Comparison of ENCODE assay signal across 12 mouse cellular contexts in genomic region chr8:108904288-108904971, GRCm38 (mm10).
DNase-seq lines count a peak whose midpoint lies in the region; ATAC-seq lines count a peak whose summit lies in the region.
"Had no signal": no experiment of that assay in that cellular context is flagged by ENCODE, and none has a peak within 500 bp of the region (broad histone marks: within the 10 kb centered on the region; RNA-seq: fewer than 3 reads in every experiment).

No protein-coding gene starts in this region.

- H3K9ac ChIP-seq in embryonic facial prominence, embryonic 12.5 days: no peak overlapping the region
- H3K9ac ChIP-seq in midbrain, embryonic 11.5 days (ENCODE audit: low read length): no peak overlapping the region
- no peak overlapping the region for H3K9ac ChIP-seq in hindbrain, embryonic 15.5 days
- no peak overlapping the region for H3K9ac ChIP-seq in stomach, embryonic 15.5 days
- no peak overlapping the region for H3K9ac ChIP-seq in kidney, embryonic 16.5 days (replicated peaks; ENCODE audit: low read length)
- H3K9ac ChIP-seq: heart, embryonic 15.5 days had no signal

- DNase-seq in embryonic facial prominence, embryonic 10.5 days (ENCODE audit: low spot score): no peak
- no peak for DNase-seq in midbrain, embryonic 10.5 days (ENCODE audit: low spot score)
- DNase-seq in midbrain, embryonic 11.5 days (ENCODE audit: low spot score, missing footprints): no peak
- DNase-seq in spleen, postnatal 36 days (ENCODE audit: low spot score in 2 of 2): no peak
- DNase-seq: adrenal gland, postnatal 25 days; cerebellum, postnatal 25 days; right cerebral cortex, postnatal 14 days had no signal

- H3K4me2 ChIP-seq in embryonic facial prominence, embryonic 12.5 days (replicated peaks): no peak overlapping the region
- no peak overlapping the region for H3K4me2 ChIP-seq in midbrain, embryonic 11.5 days
- no peak overlapping the region for H3K4me2 ChIP-seq in hindbrain, embryonic 15.5 days
- no peak overlapping the region for H3K4me2 ChIP-seq in stomach, embryonic 15.5 days
- no peak overlapping the region for H3K4me2 ChIP-seq in kidney, embryonic 16.5 days (replicated peaks; ENCODE audit: low read depth, low read length)
- H3K4me2 ChIP-seq: heart, embryonic 15.5 days had no signal

- no peak overlapping the region for H3K4me3 ChIP-seq in embryonic facial prominence, embryonic 12.5 days
- no peak overlapping the region for H3K4me3 ChIP-seq in embryonic facial prominence, embryonic 10.5 days
- H3K4me3 ChIP-seq in midbrain, embryonic 10.5 days: no peak overlapping the region
- no peak overlapping the region for H3K4me3 ChIP-seq in midbrain, embryonic 11.5 days (ENCODE audit: low read depth, low read length)
- H3K4me3 ChIP-seq in hindbrain, embryonic 15.5 days: no peak overlapping the region
- no peak overlapping the region for H3K4me3 ChIP-seq in stomach, embryonic 15.5 days (replicated peaks)
- H3K4me3 ChIP-seq in kidney, embryonic 16.5 days (ENCODE audit: low read length): no peak overlapping the region
- H3K4me3 ChIP-seq: heart, embryonic 15.5 days had no signal

- H3K36me3 ChIP-seq in embryonic facial prominence, embryonic 12.5 days: no peaks in the 10 kb centered on the region
- H3K36me3 ChIP-seq in embryonic facial prominence, embryonic 10.5 days (replicated peaks): peaks cover 17% of the 10 kb centered on the region; the same call in 1 of the 2 replicates
- H3K36me3 ChIP-seq in midbrain, embryonic 10.5 days: peaks cover 12% of the 10 kb centered on the region; the same call in 1 of the 2 replicates
- H3K36me3 ChIP-seq in midbrain, embryonic 11.5 days (ENCODE audit: control insufficient read depth, insufficient read depth, low read length): no peaks in the 10 kb centered on the region
- no peaks in the 10 kb centered on the region for H3K36me3 ChIP-seq in hindbrain, embryonic 15.5 days
- H3K36me3 ChIP-seq in stomach, embryonic 15.5 days: no peaks in the 10 kb centered on the region
- no peaks in the 10 kb centered on the region for H3K36me3 ChIP-seq in kidney, embryonic 16.5 days (ENCODE audit: insufficient read depth, low read length)
- H3K36me3 ChIP-seq: heart, embryonic 15.5 days had no signal

- no peaks in the 10 kb centered on the region for H3K27me3 ChIP-seq in embryonic facial prominence, embryonic 12.5 days
- peaks cover 25% of the 10 kb centered on the region; the same call in 1 of the 2 replicates for H3K27me3 ChIP-seq in embryonic facial prominence, embryonic 10.5 days (replicated peaks; ENCODE audit: low read depth, poor library complexity, severe bottlenecking)
- peaks cover 20% of the 10 kb centered on the region; the same call in 1 of the 2 replicates for H3K27me3 ChIP-seq in midbrain, embryonic 10.5 days (ENCODE audit: low read depth, poor library complexity, severe bottlenecking)
- H3K27me3 ChIP-seq in midbrain, embryonic 11.5 days (ENCODE audit: control insufficient read depth, insufficient read depth, low read length): no peaks in the 10 kb centered on the region
- no peaks in the 10 kb centered on the region for H3K27me3 ChIP-seq in hindbrain, embryonic 15.5 days
- no peaks in the 10 kb centered on the region for H3K27me3 ChIP-seq in stomach, embryonic 15.5 days (replicated peaks)
- no peaks in the 10 kb centered on the region for H3K27me3 ChIP-seq in kidney, embryonic 16.5 days (ENCODE audit: insufficient read depth, low read length)
- H3K27me3 ChIP-seq: heart, embryonic 15.5 days had no signal

- no peak for ATAC-seq in embryonic facial prominence, embryonic 12.5 days (ENCODE audit: insufficient number of reproducible peaks, insufficient read depth, low FRiP score, low TSS enrichment)
- ATAC-seq in midbrain, embryonic 11.5 days (ENCODE audit: low FRiP score): no peak
- ATAC-seq in hindbrain, embryonic 15.5 days (ENCODE audit: low FRiP score, low read depth): no peak
- ATAC-seq in stomach, embryonic 15.5 days (ENCODE audit: insufficient read depth, low FRiP score, low read depth): no peak
- ATAC-seq in kidney, embryonic 16.5 days (ENCODE audit: low FRiP score, low TSS enrichment): no peak

- 0 out of 2 replicates have a peak overlapping the region, but pooled peaks have one; percentile 24 for H3K27ac ChIP-seq in embryonic facial prominence, embryonic 12.5 days
- no peak overlapping the region; the same call in 1 of the 2 replicates for H3K27ac ChIP-seq in embryonic facial prominence, embryonic 10.5 days (replicated peaks)
- H3K27ac ChIP-seq in midbrain, embryonic 10.5 days (replicated peaks): peak overlapping the region; percentile 34; the same call in 1 of the 2 replicates
- no peak overlapping the region for H3K27ac ChIP-seq in midbrain, embryonic 11.5 days (ENCODE audit: low read depth, low read length)
- peak overlapping the region; percentile 38 for H3K27ac ChIP-seq in hindbrain, embryonic 15.5 days (replicated peaks)
- H3K27ac ChIP-seq in stomach, embryonic 15.5 days: peak overlapping the region; percentile 74; the same call in 1 of the 2 replicates
- H3K27ac ChIP-seq in kidney, embryonic 16.5 days (ENCODE audit: low read length): no peak overlapping the region
- H3K27ac ChIP-seq: heart, embryonic 15.5 days had no signal

- no peaks in the 10 kb centered on the region for H3K9me3 ChIP-seq in embryonic facial prominence, embryonic 12.5 days
- H3K9me3 ChIP-seq in embryonic facial prominence, embryonic 10.5 days: no peaks in the 10 kb centered on the region
- no peaks in the 10 kb centered on the region for H3K9me3 ChIP-seq in midbrain, embryonic 10.5 days (replicated peaks)
- H3K9me3 ChIP-seq in midbrain, embryonic 11.5 days (ENCODE audit: control insufficient read depth, low read length): no peaks in the 10 kb centered on the region
- H3K9me3 ChIP-seq in hindbrain, embryonic 15.5 days: no peaks in the 10 kb centered on the region
- no peaks in the 10 kb centered on the region for H3K9me3 ChIP-seq in stomach, embryonic 15.5 days
- no peaks in the 10 kb centered on the region for H3K9me3 ChIP-seq in kidney, embryonic 16.5 days (ENCODE audit: low read length)
- H3K9me3 ChIP-seq: heart, embryonic 15.5 days had no signal

- 50% methylated on average over 11 of the region's 11 CpGs for WGBS in embryonic facial prominence, embryonic 12.5 days
- WGBS in embryonic facial prominence, embryonic 10.5 days: 67% methylated on average over 11 of the region's 11 CpGs
- WGBS in midbrain, embryonic 10.5 days: 89% methylated on average over 11 of the region's 11 CpGs
- WGBS in midbrain, embryonic 11.5 days: 84% methylated on average over 11 of the region's 11 CpGs
- 60% methylated on average over 11 of the region's 11 CpGs for WGBS in hindbrain, embryonic 15.5 days
- 40% methylated on average over 11 of the region's 11 CpGs for WGBS in stomach, embryonic 15.5 days
- WGBS in kidney, embryonic 16.5 days: 66% methylated on average over 11 of the region's 11 CpGs

- peaks cover 63% of the 10 kb centered on the region for H3K4me1 ChIP-seq in embryonic facial prominence, embryonic 12.5 days
- H3K4me1 ChIP-seq in embryonic facial prominence, embryonic 10.5 days: peaks cover 92% of the 10 kb centered on the region
- H3K4me1 ChIP-seq in midbrain, embryonic 10.5 days: peaks cover 99% of the 10 kb centered on the region
- peaks cover 69% of the 10 kb centered on the region for H3K4me1 ChIP-seq in midbrain, embryonic 11.5 days (ENCODE audit: control insufficient read depth, insufficient read depth, low read length)
- peaks cover 81% of the 10 kb centered on the region for H3K4me1 ChIP-seq in hindbrain, embryonic 15.5 days (replicated peaks)
- H3K4me1 ChIP-seq in stomach, embryonic 15.5 days: peaks cover 37% of the 10 kb centered on the region
- H3K4me1 ChIP-seq in kidney, embryonic 16.5 days (ENCODE audit: insufficient read depth, low read length): peaks cover 20% of the 10 kb centered on the region

Comparison
In these comparisons a context has a peak if more than half of its experiments do, and no peak if none do; other contexts are left out.
1. H3K27ac ChIP-seq: peak in embryonic facial prominence, embryonic 12.5 days (single experiment), midbrain, embryonic 10.5 days (single experiment), hindbrain, embryonic 15.5 days (single experiment) and stomach, embryonic 15.5 days (single experiment); none in embryonic facial prominence, embryonic 10.5 days (single experiment), midbrain, embryonic 11.5 days (single experiment) and kidney, embryonic 16.5 days (single experiment).